Mouse (Mus musculus): ENCODE results near the gene Gm42715. TPM values are rescaled to one million over a fixed set of nuclear protein-coding genes. Genes with fewer than 3 reads are reported as not detected.
"Not testable (repeated sequence)": the region's sequence is repeated elsewhere in the genome, so short reads cannot be mapped to it uniquely, and the experiment has no call there.

Gene Gm42715
- polyA plus RNA-seq, 1 experiment from 2014 or later = 14.1 TPM

DNA sequence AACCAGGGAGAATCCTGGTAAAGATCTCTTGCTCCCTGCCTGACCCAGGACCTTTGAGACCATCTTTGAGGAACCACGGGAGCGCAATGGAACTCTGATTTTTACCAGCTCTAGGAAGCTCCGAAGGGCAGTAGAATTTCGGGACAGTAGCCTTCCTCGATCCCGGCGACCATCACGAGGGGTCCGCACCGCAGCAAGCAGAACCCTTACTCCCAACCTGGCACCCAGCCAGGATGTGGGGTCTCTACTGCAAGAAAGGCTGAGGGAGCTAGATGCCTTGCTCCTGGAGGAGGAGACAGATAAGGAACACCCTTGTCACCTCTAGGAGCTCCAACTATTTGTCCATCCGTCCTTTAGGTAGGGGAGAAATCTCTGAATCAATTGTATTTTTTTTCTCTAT is 43.0 kb upstream of the Gm42715 start:
- Histone ChIP-seq H3K9ac (ENCODE audit: low read depth, low read length) (no peak overlapping the region), H3K4me1 (ENCODE audit: control insufficient read depth, insufficient read depth, low read length) (peaks cover 33% of the 10 kb centered on the region), H3K4me2 (ENCODE audit: low read length) (no peak overlapping the region), H3K4me3 (ENCODE audit: low read depth, low read length) (no peak overlapping the region), H3K9me3 (replicated peaks; ENCODE audit: control insufficient read depth, low read length, poor library complexity, severe bottlenecking) (no peaks in the 10 kb centered on the region), H3K27ac (ENCODE audit: low read length) (no peak overlapping the region), H3K36me3 (ENCODE audit: control insufficient read depth, insufficient read depth, low read length) (peaks cover 21% of the 10 kb centered on the region), H3K27me3 (ENCODE audit: control insufficient read depth, insufficient read depth, low read depth, low read length) (no peaks in the 10 kb centered on the region)
- no peak for ATAC-seq
- WGBS = 94% methylated on average over 11 of the region's 11 CpGs

DNA sequence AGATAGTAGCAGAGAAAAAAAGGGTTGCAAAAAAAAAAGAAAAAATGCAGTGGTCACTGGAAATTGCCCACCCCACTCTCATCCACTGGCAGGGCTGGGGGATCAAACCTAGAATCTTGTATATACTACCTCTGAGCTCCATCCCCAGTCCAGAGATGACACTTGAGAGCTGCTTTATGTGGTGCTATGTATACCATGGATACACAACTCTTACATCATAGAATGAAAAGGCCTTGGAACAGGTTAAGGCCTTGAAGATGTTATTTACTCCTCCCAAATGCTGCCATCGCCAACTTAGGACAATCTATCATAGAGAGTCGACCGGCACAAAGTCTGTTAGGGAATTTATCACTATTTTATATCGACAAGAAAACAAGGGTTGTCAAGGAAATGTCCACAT is 42.5 kb upstream of the Gm42715 start:
- no peak for ATAC-seq
- 89% methylated on average over 4 of the region's 4 CpGs for WGBS
- Histone ChIP-seq H3K27me3 (ENCODE audit: control insufficient read depth, insufficient read depth, low read depth, low read length) (no peaks in the 10 kb centered on the region), H3K36me3 (ENCODE audit: control insufficient read depth, insufficient read depth, low read length) (peaks cover 21% of the 10 kb centered on the region), H3K9me3 (replicated peaks; ENCODE audit: control insufficient read depth, low read length, poor library complexity, severe bottlenecking) (no peaks in the 10 kb centered on the region), H3K27ac (ENCODE audit: low read length) (peak overlapping the region; percentile 92), H3K9ac (ENCODE audit: low read depth, low read length) (0 out of 2 replicates have a peak overlapping the region, but pooled peaks have one; percentile 36), H3K4me1 (ENCODE audit: control insufficient read depth, insufficient read depth, low read length) (peaks cover 33% of the 10 kb centered on the region), H3K4me2 (ENCODE audit: low read length) (peak overlapping the region; percentile 69), H3K4me3 (ENCODE audit: low read depth, low read length) (peak overlapping the region; percentile 76; the same call in 1 of the 2 replicates)

GRCm38 (mm10) chr7:127477687-127478634 is 41.4 kb upstream of the Gm42715 start:
- peaks cover 24% of the 10 kb centered on the region for H3K4me1 ChIP-seq (ENCODE audit: control insufficient read depth, insufficient read depth, low read length)
- peak overlapping the region; percentile 92 for H3K27ac ChIP-seq (ENCODE audit: low read length)
- under 1% methylated on average over 50 of the region's 50 CpGs for WGBS
- H3K27me3 ChIP-seq (ENCODE audit: control insufficient read depth, insufficient read depth, low read depth, low read length) = no peaks in the 10 kb centered on the region
- ATAC-seq = peak; percentile 93
- H3K36me3 ChIP-seq (ENCODE audit: control insufficient read depth, insufficient read depth, low read length) = peaks cover 22% of the 10 kb centered on the region
- H3K9me3 ChIP-seq (replicated peaks; ENCODE audit: control insufficient read depth, low read length, poor library complexity, severe bottlenecking) = no peaks in the 10 kb centered on the region
- H3K4me3 ChIP-seq (ENCODE audit: low read depth, low read length) = peak overlapping the region; percentile 76
- peak overlapping the region; percentile 79 for H3K4me2 ChIP-seq (ENCODE audit: low read length)
- H3K9ac ChIP-seq (ENCODE audit: low read depth, low read length) = peak overlapping the region; percentile 88

DNA sequence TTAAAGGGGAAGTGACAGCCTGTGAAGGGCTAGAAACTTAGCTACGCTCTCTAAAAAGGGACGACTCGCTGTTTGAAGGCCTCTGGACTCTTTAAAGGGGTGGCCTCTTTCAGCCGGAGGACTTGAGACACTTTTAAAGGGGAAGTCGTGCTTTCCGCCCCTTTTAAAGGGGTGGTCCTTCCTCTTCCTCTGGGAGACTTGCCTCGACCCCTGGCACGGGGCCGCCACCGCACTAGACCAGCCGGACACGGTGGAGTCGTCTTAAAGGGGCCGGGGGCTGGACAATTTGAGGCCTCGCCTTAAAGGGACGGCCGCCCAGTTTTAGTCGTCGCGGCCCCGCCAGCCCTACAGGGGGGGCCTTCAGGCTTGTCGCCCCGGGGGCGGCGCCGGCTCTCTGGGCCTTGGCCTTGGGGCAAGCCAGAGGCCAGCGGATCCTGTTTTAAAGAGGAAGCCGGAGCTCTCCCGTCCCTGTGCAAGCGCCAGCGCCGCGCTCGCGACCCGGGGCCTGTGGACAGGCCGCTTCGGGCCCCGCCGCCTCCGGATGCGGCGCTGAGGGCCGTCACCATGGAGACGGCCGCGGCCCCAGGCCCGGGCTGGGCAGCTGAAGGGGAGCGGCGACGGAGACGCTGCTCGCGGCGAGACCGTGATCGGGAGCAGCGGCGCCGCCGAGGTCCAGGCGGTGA is 40.6 kb upstream of the Gm42715 start, which contains the start of gene Fbrs:
Gene Fbrs, plus strand, starts transcription at position 565 of the 683 bp plus-strand sequence.
- WGBS = 0% methylated on average over 45 of the region's 62 CpGs
- peaks cover 26% of the 10 kb centered on the region for H3K4me1 ChIP-seq (ENCODE audit: control insufficient read depth, insufficient read depth, low read length)
- no peaks in the 10 kb centered on the region for H3K27me3 ChIP-seq (ENCODE audit: control insufficient read depth, insufficient read depth, low read depth, low read length)
- H3K9ac ChIP-seq (ENCODE audit: low read depth, low read length) = peak within 1 kb of the TSS; percentile 88
- H3K4me2 ChIP-seq (ENCODE audit: low read length) = peak within 1 kb of the TSS; percentile 79
- H3K9me3 ChIP-seq (replicated peaks; ENCODE audit: control insufficient read depth, low read length, poor library complexity, severe bottlenecking) = no peaks in the 10 kb centered on the region
- peak within 1 kb of the TSS; percentile 76 for H3K4me3 ChIP-seq (ENCODE audit: low read depth, low read length)
- peak within 1 kb of the TSS; percentile 92 for H3K27ac ChIP-seq (ENCODE audit: low read length)
- ATAC-seq = peak; percentile 83
- H3K36me3 ChIP-seq (ENCODE audit: control insufficient read depth, insufficient read depth, low read length) = peaks cover 23% of the 10 kb centered on the region

DNA sequence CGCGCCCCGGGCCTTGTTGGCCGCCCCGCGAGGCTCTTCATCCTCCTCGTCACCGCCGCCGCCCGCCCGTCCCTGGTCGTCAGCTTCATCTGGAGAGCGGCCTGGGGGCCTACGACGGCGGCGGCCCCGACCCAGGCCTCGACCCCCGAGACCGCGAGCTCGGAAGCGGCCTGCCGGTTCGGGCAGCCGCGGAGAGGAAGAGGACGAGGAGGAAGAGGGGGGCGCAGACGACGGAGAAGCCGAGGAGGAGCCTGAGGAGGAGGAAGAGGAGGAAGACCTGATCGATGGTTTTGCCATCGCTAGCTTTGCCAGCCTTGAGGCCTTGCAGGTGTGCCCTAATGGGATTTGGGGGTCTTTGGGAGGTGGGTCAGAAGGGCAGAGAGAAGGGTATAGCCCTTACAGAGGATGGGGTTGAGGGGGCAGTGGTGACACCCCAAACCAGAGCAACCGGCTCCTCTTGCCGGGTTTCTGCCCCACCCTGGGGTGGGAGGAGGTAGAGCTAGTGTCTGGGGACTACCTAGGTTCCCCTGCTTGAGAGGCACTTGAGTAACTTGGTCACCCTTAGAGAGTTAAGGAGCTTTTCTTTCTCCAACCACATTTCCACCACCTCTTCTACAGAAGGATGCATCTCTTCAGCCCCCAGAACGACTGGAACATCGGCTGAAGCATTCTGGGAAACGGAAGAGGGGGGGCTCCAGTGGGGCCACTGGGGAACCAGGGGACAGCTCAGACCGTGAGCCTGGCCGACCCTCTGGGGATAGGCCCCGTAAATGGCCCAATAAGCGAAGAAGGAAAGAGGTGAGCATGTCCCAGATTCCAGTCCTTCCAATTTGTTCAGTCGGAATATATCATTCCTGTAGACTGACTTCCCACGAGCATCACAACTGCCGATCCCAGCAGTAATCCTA is 39.8 kb upstream of the Gm42715 start:
- WGBS = 4% methylated on average over 41 of the region's 48 CpGs
- ATAC-seq = no peak
- peaks cover 23% of the 10 kb centered on the region for H3K36me3 ChIP-seq (ENCODE audit: control insufficient read depth, insufficient read depth, low read length)

DNA sequence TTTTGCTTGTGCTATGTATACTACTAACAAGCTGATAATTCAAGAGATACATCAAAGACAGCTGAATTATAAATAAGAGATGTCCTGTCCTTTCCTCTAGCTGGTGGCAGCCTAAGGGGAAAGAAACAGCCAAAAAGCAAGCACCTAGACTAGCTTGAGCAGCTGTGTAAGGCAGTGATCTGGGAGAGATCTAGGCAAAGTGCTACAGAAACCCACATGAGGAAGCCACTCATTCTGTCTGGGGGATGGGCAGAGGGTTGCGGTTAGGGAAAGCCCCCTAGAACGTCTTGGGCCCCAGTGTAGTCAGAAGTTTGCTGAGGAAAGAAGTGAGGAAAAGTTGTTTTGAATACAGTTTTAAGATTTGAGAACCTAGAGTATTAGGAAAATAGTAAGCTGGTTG is 39.1 kb upstream of the Gm42715 start:
- Histone ChIP-seq H3K36me3 (ENCODE audit: control insufficient read depth, insufficient read depth, low read length) (peaks cover 18% of the 10 kb centered on the region), H3K9me3 (replicated peaks; ENCODE audit: control insufficient read depth, low read length, poor library complexity, severe bottlenecking) (no peaks in the 10 kb centered on the region), H3K9ac (ENCODE audit: low read depth, low read length) (peak overlapping the region; percentile 88; the same call in 1 of the 2 replicates), H3K4me2 (ENCODE audit: low read length) (peak overlapping the region; percentile 79), H3K4me3 (ENCODE audit: low read depth, low read length) (peak overlapping the region; percentile 76; the same call in 1 of the 2 replicates), H3K27me3 (ENCODE audit: control insufficient read depth, insufficient read depth, low read depth, low read length) (no peaks in the 10 kb centered on the region), H3K27ac (ENCODE audit: low read length) (no peak overlapping the region), H3K4me1 (ENCODE audit: control insufficient read depth, insufficient read depth, low read length) (peaks cover 27% of the 10 kb centered on the region)
- ATAC-seq = no peak
- 67% methylated on average over 2 of the region's 2 CpGs for WGBS

More for the DNA sequence above, 39.8 kb upstream of the Gm42715 start:
- Histone ChIP-seq H3K27ac (ENCODE audit: low read length) (peak overlapping the region; percentile 92), H3K9me3 (replicated peaks; ENCODE audit: control insufficient read depth, low read length, poor library complexity, severe bottlenecking) (no peaks in the 10 kb centered on the region), H3K4me1 (ENCODE audit: control insufficient read depth, insufficient read depth, low read length) (peaks cover 27% of the 10 kb centered on the region), H3K4me2 (ENCODE audit: low read length) (peak overlapping the region; percentile 79), H3K9ac (ENCODE audit: low read depth, low read length) (peak overlapping the region; percentile 88), H3K4me3 (ENCODE audit: low read depth, low read length) (peak overlapping the region; percentile 76), H3K27me3 (ENCODE audit: control insufficient read depth, insufficient read depth, low read depth, low read length) (no peaks in the 10 kb centered on the region)

- Histone ChIP-seq H3K27ac (ENCODE audit: low read length) (no peak overlapping the region), H3K4me1 (ENCODE audit: control insufficient read depth, insufficient read depth, low read length) (peaks cover 12% of the 10 kb centered on the region), H3K9ac (ENCODE audit: low read depth, low read length) (no peak overlapping the region), H3K27me3 (ENCODE audit: control insufficient read depth, insufficient read depth, low read depth, low read length) (no peaks in the 10 kb centered on the region), H3K9me3 (replicated peaks; ENCODE audit: control insufficient read depth, low read length, poor library complexity, severe bottlenecking) (no peaks in the 10 kb centered on the region), H3K36me3 (ENCODE audit: control insufficient read depth, insufficient read depth, low read length) (peaks cover 34% of the 10 kb centered on the region), H3K4me2 (ENCODE audit: low read length) (no peak overlapping the region), H3K4me3 (ENCODE audit: low read depth, low read length) (no peak overlapping the region)
- no peak for ATAC-seq
- WGBS = 68% methylated on average over 5 of the region's 5 CpGs
Measured at GRCm38 (mm10) chr7:127485416-127485815, 34.0 kb upstream of the Gm42715 start.

- H3K4me3 ChIP-seq (ENCODE audit: low read depth, low read length); H3K27ac ChIP-seq (ENCODE audit: low read length); ATAC-seq; H3K9me3 ChIP-seq (replicated peaks; ENCODE audit: control insufficient read depth, low read length, poor library complexity, severe bottlenecking); H3K27me3 ChIP-seq (ENCODE audit: control insufficient read depth, insufficient read depth, low read depth, low read length); H3K9ac ChIP-seq (ENCODE audit: low read depth, low read length); H3K4me1 ChIP-seq (ENCODE audit: control insufficient read depth, insufficient read depth, low read length); H3K4me2 ChIP-seq (ENCODE audit: low read length): not testable (repeated sequence)
- 90% methylated on average over 4 of the region's 5 CpGs for WGBS
- H3K36me3 ChIP-seq (ENCODE audit: control insufficient read depth, insufficient read depth, low read length) = peaks cover 43% of the 10 kb centered on the region
Measured at GRCm38 (mm10) chr7:127488364-127488763, 31.0 kb upstream of the Gm42715 start.
